Mouse (Mus musculus) embryonic fibroblast, embryonic 13.5 days (primary cell): ENCODE results near the gene Clmp.

Experiments
- CTCF ChIP-seq: IDR thresholded peaks from 2 replicates; pipeline ENCODE4 v1.5.1; 2011; ENCODE audit warnings: mild to moderate bottlenecking, control low read depth, low read length, moderate library complexity, borderline replicate concordance; ENCODE audit not compliant: insufficient read depth
- POLR2A ChIP-seq: IDR thresholded peaks from 2 replicates; pipeline ENCODE4 v1.6.1; 2011; ENCODE audit warnings: low read depth, mild to moderate bottlenecking, control low read depth, low read length, moderate library complexity

DNA sequence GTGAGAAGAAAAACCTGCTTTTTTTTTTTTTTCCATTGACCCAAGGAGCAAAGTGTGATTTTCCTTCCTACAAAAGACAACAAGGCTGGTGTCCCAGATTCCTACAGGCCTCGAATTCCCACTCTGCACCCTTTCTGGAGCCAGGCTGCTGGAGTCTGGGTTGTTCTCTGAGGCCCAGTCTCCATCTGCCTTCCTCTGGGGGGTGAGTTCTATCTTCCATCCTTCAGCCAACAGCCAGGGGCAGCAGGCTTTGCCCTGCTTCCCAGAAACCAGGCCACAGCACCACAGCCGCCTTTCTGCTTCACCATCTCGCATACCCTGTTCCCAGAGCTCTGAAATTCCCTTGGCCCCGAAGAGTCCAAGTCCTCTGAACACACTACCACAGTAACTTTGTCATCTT lies 10.3 kb downstream of the Clmp start:
- no peak for TF ChIP-seq POLR2A
- no peak for TF ChIP-seq CTCF
